Mouse (Mus musculus) small intestine, adult 2 months (tissue): Measurements from ENCODE around the gene Fank1.

Source experiments
- CTCF ChIP-seq: fragments of 200-500 bp; IDR thresholded peaks from 2 replicates; pipeline ENCODE4 v1.5.1; 2012; ENCODE audit warnings: low read depth, mild to moderate bottlenecking, control low read depth, inconsistent platforms, low read length, moderate library complexity, mixed read lengths; ENCODE audit not compliant: insufficient replicate concordance, insufficient read length; ENCODE audit errors: extremely low read depth
- POLR2A ChIP-seq: fragments of 200-500 bp; IDR thresholded peaks from 2 replicates; pipeline ENCODE4 v1.6.1; 2012; ENCODE audit warnings: low read depth, mild to moderate bottlenecking, control low read depth, inconsistent platforms, low read length, moderate library complexity

GRCm38 (mm10) chr7:133813331-133813730 is 36.7 kb downstream of the Fank1 start:
- TF ChIP-seq CTCF = no peak
- TF ChIP-seq POLR2A = no peak
